Mouse (Mus musculus): ENCODE results near the gene Foxs1.

Gene Foxs1

DNA sequence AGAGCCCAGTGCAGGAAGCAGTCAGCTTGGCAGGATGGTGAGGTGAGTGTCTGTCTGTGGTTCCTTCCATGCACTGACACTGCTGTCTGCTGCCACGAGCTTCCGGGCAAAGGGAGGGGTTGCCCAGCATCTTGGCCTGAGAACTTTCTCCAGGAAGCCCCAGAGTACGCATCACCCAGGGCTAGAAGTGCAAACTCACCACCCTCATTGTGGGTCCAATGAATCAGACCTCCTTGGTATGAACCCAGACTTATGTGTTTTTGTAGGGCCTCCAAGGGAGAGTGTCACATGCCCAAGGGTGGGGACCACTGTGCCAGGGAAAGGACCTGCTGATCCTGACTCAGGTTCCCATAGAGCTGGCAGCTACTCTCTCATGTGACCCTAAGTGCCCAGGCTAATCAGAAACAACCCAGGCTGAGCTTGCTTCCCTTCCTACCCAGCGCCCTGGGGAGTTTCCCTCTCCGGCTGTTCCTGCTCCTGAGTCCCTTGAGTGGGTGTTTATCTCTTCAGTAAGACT, 28.8 kb downstream of the Foxs1 start:
- no peak for DNase-seq (ENCODE audit: extremely low spot score, low read depth, low spot score)

DNA sequence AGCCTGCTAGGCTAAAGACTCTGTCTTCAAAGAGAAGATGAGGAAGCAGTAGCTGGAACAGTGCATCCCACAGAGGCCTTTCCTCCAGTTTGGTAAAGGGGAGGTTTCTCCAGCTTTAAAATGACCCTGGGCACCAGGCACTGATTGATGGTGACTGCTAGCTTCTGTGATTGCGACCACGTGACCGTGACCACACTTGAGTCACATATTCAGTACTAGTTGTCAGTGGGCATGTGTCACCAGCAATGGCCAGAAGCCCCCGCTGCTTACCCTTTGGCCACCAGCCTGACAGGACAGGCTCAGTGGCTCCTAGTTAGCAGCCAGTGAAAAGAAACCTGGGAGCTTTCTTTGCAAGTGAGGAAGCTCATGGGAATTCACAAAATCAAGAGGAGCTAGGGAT, 29.4 kb downstream of the Foxs1 start:
- DNase-seq (ENCODE audit: extremely low spot score, low read depth, low spot score), result no peak

DNA sequence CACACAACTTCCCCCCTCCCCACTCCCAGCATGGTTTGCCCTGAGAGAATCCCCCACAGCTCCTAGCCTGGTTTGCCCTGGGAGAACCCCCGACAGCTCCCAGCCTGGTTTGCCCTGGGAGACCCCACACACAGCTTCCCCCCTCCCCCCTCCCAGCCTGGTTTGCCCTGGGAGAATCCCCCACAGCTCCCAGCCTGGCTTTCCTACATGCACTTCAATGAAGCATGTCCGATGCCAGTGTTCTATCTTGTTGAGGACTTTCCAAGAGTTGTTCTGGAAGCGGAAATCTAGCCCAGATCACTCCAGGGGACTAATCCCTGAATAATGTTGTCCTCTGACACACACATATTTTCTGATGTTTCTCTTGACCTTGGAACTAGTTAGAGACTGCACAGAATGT, 30.4 kb downstream of the Foxs1 start:
- no peak for DNase-seq (ENCODE audit: extremely low spot score, low read depth, low spot score)

DNA sequence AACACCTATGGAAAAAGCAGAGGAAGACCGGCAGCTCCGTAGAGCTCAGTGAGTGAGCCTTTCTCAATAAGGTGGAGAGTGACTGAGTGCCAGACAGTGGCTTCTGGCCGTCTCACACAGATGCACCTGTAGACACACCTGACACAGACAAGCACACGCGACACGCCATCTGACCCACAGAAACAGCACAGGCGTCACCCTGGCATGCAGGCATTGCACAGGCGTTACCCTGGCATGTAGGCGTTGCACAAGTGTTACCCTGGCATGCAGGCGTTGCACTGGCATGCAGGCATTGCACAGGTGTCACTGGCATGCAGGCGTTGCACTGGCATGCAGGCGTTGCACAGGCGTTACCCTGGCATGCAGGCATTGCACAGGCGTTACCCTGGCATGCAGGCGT, 31.7 kb downstream of the Foxs1 start:
- no peak for DNase-seq (ENCODE audit: extremely low spot score, low read depth, low spot score)

DNA sequence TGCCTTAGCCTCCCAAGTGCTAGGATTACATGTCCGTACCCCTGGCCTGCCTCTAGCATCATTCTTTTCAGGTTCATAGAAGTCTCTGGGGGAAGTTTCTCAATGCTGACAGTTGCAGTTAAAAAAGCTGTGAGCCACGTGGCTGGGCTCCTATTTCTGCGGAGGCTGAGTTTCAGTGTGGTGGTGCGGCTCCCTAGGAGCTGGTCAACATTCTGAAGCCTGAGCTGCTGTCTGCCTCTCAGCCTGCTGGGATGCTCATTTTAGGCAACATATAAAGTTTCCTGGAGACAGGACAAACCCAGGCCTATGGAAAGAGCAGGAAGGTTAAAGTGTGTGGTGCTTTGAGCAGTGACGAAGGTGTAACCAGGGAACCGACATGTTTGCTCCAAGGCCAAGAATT, 34.0 kb downstream of the Foxs1 start:
- DNase-seq (ENCODE audit: extremely low spot score, low read depth, low spot score), result no peak

DNA sequence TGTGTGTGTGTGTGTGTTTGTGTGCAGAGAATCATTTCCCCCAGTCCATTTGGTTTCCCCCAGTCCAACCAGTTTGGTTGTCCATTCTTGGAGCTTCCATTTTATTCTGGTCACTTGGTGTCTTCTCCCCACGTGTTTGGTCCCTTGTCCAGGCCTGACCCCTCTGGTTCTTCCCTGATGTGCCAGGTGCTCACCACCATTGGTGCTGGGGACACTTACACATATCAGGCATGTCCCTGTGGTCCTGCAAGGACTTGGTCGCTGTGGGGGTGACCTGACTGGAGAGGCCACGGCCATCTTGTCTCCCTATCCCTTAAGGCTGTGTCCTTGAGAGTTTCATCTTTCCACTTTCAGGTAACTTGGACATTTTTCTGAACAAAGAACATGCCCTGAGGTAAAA, 36.1 kb downstream of the Foxs1 start:
- DNase-seq (ENCODE audit: extremely low spot score, low read depth, low spot score), result no peak

DNA sequence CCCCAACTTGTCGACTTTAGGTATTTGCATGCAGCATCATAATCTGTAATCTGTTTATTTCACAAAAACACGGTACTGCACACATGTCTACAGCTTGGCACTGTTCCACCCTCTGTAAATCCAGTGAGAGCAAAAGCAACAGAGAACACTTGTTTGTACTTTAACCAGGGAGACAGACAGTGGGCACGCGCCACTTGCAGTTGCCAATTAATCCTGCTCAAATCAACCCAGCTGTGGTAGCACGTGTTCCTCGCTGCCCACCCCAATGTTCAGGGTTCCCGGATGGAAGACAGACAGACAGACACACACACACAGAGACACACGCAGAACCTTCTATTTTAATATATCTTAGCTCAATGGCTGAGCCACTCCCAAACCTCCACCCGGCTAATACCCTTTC, 37.2 kb downstream of the Foxs1 start:
- no peak for DNase-seq (ENCODE audit: extremely low spot score, low read depth, low spot score)

DNA sequence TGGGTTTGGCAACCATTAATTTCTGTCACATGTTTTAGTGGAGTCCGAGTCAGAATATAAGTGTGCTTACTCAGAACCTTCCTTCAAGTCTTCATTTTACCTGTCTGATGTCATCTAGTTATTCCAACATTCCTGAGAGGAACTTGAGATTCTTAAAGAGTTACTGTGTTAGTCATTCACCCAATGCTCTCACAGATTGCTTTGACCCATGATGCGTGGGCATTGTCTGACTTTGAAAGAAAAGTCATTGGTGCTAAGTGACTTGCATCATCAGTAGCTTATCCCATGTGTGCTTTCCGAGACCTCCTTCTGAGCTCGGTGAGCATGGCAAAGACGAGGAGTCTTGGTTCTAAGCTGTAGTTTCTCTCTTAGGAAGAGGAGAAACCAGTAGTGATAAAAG, 44.2 kb downstream of the Foxs1 start:
- DNase-seq (ENCODE audit: extremely low spot score, low read depth, low spot score), result no peak

DNA sequence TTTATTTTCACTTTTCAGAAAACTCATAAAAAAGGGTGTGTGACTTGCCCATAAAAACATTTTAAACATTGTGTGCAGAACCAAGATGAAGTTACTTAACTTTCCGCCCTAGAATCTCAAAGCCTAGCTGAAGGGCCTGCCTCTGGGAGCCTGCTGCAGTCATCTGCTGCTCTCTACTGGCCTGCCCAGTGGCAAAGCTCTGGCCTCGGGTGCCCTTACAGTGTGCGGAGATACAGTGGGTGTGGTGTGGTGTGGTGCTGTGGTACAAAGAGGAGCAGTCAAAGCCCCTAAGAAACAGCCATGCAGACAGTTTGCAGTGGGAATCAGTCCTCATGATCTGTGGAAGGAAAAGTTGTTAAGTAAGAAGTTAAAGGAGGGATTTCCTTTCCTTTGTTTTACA, 45.8 kb downstream of the Foxs1 start:
- no peak for DNase-seq (ENCODE audit: extremely low spot score, low read depth, low spot score)

DNA sequence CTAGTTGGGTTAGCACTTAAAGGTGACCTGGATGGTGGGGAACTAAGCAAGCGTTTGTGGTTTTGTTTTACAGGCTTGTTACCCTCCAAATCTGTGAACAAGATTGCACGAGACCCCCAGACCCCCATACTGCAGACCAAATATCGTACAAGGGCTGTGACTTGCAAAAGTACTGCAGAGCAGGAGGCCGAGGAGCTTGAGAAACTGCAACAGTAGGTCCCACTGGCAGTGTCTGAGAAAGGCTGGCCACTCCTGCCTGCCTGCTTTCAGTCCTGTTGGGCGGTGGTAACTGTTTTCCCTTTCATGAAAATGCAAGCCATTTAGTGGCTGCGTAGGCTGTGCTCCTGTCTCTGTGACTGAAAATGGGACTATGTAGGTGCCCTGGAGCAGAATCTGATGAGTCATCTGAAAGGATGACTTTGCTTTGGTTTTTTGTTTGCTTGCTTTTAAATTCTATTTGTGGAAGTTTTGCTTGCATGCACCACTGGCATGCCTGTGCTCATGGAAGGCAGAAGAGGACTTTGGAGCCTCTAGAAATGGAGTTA, 48.8 kb downstream of the Foxs1 start:
- DNase-seq (ENCODE audit: extremely low spot score, low read depth, low spot score), result no peak
